Mouse (Mus musculus) CH12.LX (cell line): ENCODE data around the gene Adamtsl3. TPM values are rescaled to one million over a fixed set of nuclear protein-coding genes. Genes with fewer than 3 reads are reported as not detected.

Source experiments
- DNase-seq: peaks from one replicate; pipeline ENCODE4 v3.0.0-alpha.2; 2013; ENCODE audit errors: extremely low read depth
- H3K27ac ChIP-seq: 2 replicates; pipeline ENCODE4 v1.5.1; 2012; ENCODE audit warnings: low read depth, mild to moderate bottlenecking, control low read depth, moderate library complexity; ENCODE audit not compliant: insufficient read depth
- H3K27me3 ChIP-seq: replicated peaks from 2 replicates; pipeline ENCODE3; 2012; ENCODE audit warnings: inconsistent platforms
- H3K36me3 ChIP-seq, 2 experiments: replicated peaks in 1 of 2; 2 replicates each; pipeline versions ENCODE3 to v1.6.1; 2012; ENCODE audit warnings: inconsistent platforms in 1 of 2, low read length in 1 of 2, mild to moderate bottlenecking in 1 of 2, mixed read lengths in 1 of 2, moderate library complexity in 1 of 2; ENCODE audit not compliant: control insufficient read depth in 1 of 2, insufficient read depth in 1 of 2
- H3K4me1 ChIP-seq, 2 experiments: 2 replicates each; pipeline ENCODE4 v1.6.1; 2012; ENCODE audit warnings: inconsistent platforms in 1 of 2, moderate library complexity in 1 of 2; ENCODE audit not compliant: insufficient read depth in 2 of 2, control insufficient read depth in 1 of 2
- H3K4me2 ChIP-seq: 2 replicates; pipeline ENCODE4 v1.6.1; 2012; ENCODE audit warnings: low read depth, mild to moderate bottlenecking, control low read depth; ENCODE audit not compliant: poor library complexity, insufficient read depth, severe bottlenecking
- H3K4me3 ChIP-seq, 3 experiments: fragments of 150-350 bp in 1 of 3; sonication (generic) in 1 of 3; replicated peaks in 1 of 3; 2 replicates each; pipeline versions ENCODE3 to v1.5.1; 2011 to 2012; ENCODE audit warnings: low read depth in 2 of 3, low read length in 2 of 3, mild to moderate bottlenecking in 2 of 3, moderate library complexity in 2 of 3, control low read depth in 1 of 3, improper control_type of control experiment in 1 of 3, inconsistent platforms in 1 of 3, mixed read lengths in 1 of 3; ENCODE audit not compliant: poor library complexity in 1 of 3
- H3K79me2 ChIP-seq: replicated peaks from 2 replicates; pipeline ENCODE4 v1.6.1; 2012; ENCODE audit warnings: mild to moderate bottlenecking, moderate library complexity; ENCODE audit not compliant: control insufficient read depth, poor library complexity, insufficient read depth, severe bottlenecking; ENCODE audit errors: extremely low read depth
- H3K9ac ChIP-seq: 2 replicates; pipeline ENCODE4 v1.6.1; 2012; ENCODE audit warnings: low read depth, mild to moderate bottlenecking, control low read depth, moderate library complexity; ENCODE audit not compliant: insufficient read depth
- H3K9me3 ChIP-seq: replicated peaks from 2 replicates; pipeline ENCODE3; 2012; ENCODE audit warnings: low read length, inconsistent platforms, mixed read lengths
- BHLHE40 ChIP-seq: IDR thresholded peaks from 2 replicates; pipeline ENCODE4 v1.6.1; 2011; ENCODE audit warnings: mild to moderate bottlenecking, low read depth, low read length, improper control_type of control experiment
- CHD2 ChIP-seq: IDR thresholded peaks from 2 replicates; pipeline ENCODE4 v1.6.1; 2011; ENCODE audit warnings: low read length, improper control_type of control experiment
- CTCF ChIP-seq, 2 experiments: IDR thresholded peaks in 1 of 2; conservative IDR thresholded peaks in 1 of 2; 2 replicates each; pipeline ENCODE4 v1.5.1; 2011 to 2012; ENCODE audit warnings: low read depth in 2 of 2, low read length in 2 of 2, improper control_type of control experiment in 1 of 2, inconsistent platforms in 1 of 2, mild to moderate bottlenecking in 1 of 2, moderate library complexity in 1 of 2
- E2F4 ChIP-seq: IDR thresholded peaks from 2 replicates; pipeline ENCODE4 v1.6.1; 2011; ENCODE audit warnings: low read depth, low read length, improper control_type of control experiment; ENCODE audit not compliant: insufficient replicate concordance
- ETS1 ChIP-seq: conservative IDR thresholded peaks from 2 replicates; pipeline ENCODE4 v1.6.1; 2012; ENCODE audit warnings: low read depth, mild to moderate bottlenecking, inconsistent platforms, low read length, improper control_type of control experiment, moderate library complexity
- GABPA ChIP-seq: IDR thresholded peaks from 2 replicates; pipeline ENCODE4 v1.6.1; 2012; ENCODE audit warnings: low read depth, low read length, improper control_type of control experiment, inconsistent platforms; ENCODE audit not compliant: insufficient replicate concordance
- HCFC1 ChIP-seq: IDR thresholded peaks from 2 replicates; pipeline ENCODE4 v1.6.1; 2012; ENCODE audit warnings: low read depth, mild to moderate bottlenecking, inconsistent platforms, low read length, improper control_type of control experiment
- IRF4 ChIP-seq: IDR thresholded peaks from 2 replicates; pipeline ENCODE4 v1.6.1; 2014; ENCODE audit warnings: low read depth, mild to moderate bottlenecking, inconsistent platforms, low read length, improper control_type of control experiment
- JUN ChIP-seq: IDR thresholded peaks from 2 replicates; pipeline ENCODE4 v1.6.1; 2011; ENCODE audit warnings: low read depth, mild to moderate bottlenecking, low read length, improper control_type of control experiment, moderate library complexity; ENCODE audit not compliant: insufficient read depth
- MAFK ChIP-seq: IDR thresholded peaks from 2 replicates; pipeline ENCODE4 v1.6.1; 2011; ENCODE audit warnings: low read length, improper control_type of control experiment; ENCODE audit not compliant: insufficient replicate concordance
- MAX ChIP-seq: IDR thresholded peaks from 2 replicates; pipeline ENCODE4 v1.6.1; 2011; ENCODE audit warnings: low read length, improper control_type of control experiment
- MAZ ChIP-seq: IDR thresholded peaks from 2 replicates; pipeline ENCODE4 v1.6.1; 2012; ENCODE audit warnings: low read depth, mild to moderate bottlenecking, inconsistent platforms, low read length, improper control_type of control experiment, moderate library complexity
- MEF2A ChIP-seq: IDR thresholded peaks from 2 replicates; pipeline ENCODE4 v1.6.1; 2014; ENCODE audit warnings: low read depth, mild to moderate bottlenecking, inconsistent platforms, low read length, improper control_type of control experiment, borderline replicate concordance
- MXI1 ChIP-seq: IDR thresholded peaks from 2 replicates; pipeline ENCODE4 v1.6.1; 2011; ENCODE audit warnings: mild to moderate bottlenecking, low read depth, low read length, improper control_type of control experiment
- MYC ChIP-seq: IDR thresholded peaks from 2 replicates; pipeline ENCODE4 v1.6.1; 2011; ENCODE audit warnings: low read depth, mild to moderate bottlenecking, improper control_type of control experiment, low read length
- NELFE ChIP-seq: IDR thresholded peaks from 2 replicates; pipeline ENCODE4 v1.6.1; 2011; ENCODE audit warnings: low read depth, low read length, improper control_type of control experiment
- NRF1 ChIP-seq: IDR thresholded peaks from 2 replicates; pipeline ENCODE4 v1.6.1; 2014; ENCODE audit warnings: low read depth, mild to moderate bottlenecking, inconsistent platforms, low read length, improper control_type of control experiment, moderate library complexity
- POLR2A ChIP-seq: IDR thresholded peaks from 2 replicates; pipeline ENCODE4 v1.6.1; 2011; ENCODE audit warnings: low read depth, mild to moderate bottlenecking, improper control_type of control experiment, low read length
- POLR2AphosphoS2 ChIP-seq: IDR thresholded peaks from 2 replicates; pipeline ENCODE4 v1.6.1; 2011; ENCODE audit warnings: low read depth, low read length, improper control_type of control experiment
- SIN3A ChIP-seq: IDR thresholded peaks from 2 replicates; pipeline ENCODE4 v1.6.1; 2012; ENCODE audit warnings: low read length, improper control_type of control experiment, inconsistent platforms
- TCF12 ChIP-seq: IDR thresholded peaks from 2 replicates; pipeline ENCODE4 v1.6.1; 2014; ENCODE audit warnings: low read depth, mild to moderate bottlenecking, inconsistent platforms, low read length, improper control_type of control experiment
- UBTF ChIP-seq: IDR thresholded peaks from 2 replicates; pipeline ENCODE4 v1.6.1; 2012; ENCODE audit warnings: low read depth, mild to moderate bottlenecking, inconsistent platforms, low read length, improper control_type of control experiment, moderate library complexity
- USF1 ChIP-seq: IDR thresholded peaks from 2 replicates; pipeline ENCODE4 v1.6.1; 2014; ENCODE audit warnings: low read depth, mild to moderate bottlenecking, inconsistent platforms, low read length, improper control_type of control experiment
- ZMIZ1 ChIP-seq: IDR thresholded peaks from 2 replicates; pipeline ENCODE4 v1.6.1; 2012; ENCODE audit warnings: low read depth, mild to moderate bottlenecking, inconsistent platforms, low read length, improper control_type of control experiment
- ZNF384 ChIP-seq: IDR thresholded peaks from 2 replicates; pipeline ENCODE4 v1.6.1; 2012; ENCODE audit warnings: low read depth, low read length, improper control_type of control experiment, inconsistent platforms
- dilution Hi-C: fragments of 300-500 bp; cut with MboI; formaldehyde crosslinking; loops from 2 replicates; pipeline ENCODE4 v1.14.3; 2020; ENCODE audit warnings: low sequenced_read_pairs; ENCODE audit not compliant: extremely low pct_unique_long_range_greater_than_20kb, extremely low pct_ligation_motif_present
- in situ Hi-C: fragments of 300-500 bp; cut with MboI; formaldehyde crosslinking; loops from 3 replicates; pipeline ENCODE4 v1.14.3; 2019; ENCODE audit warnings: low sequenced_read_pairs, low pct_ligation_motif_present, low pct_unique_long_range_greater_than_20kb, mixed read lengths
- polyA plus RNA-seq: library from polyadenylated mRNA; unstranded; fragments of >175 nt; gene quantifications from 2 replicates; pipeline ENCODE4 v1.2.1, GENCODE M21; 2012; ENCODE audit warnings: low read depth; ENCODE audit not compliant: insufficient read length
- total RNA-seq, 2 experiments: library from RNA; depleted of rRNA; stranded (reverse); fragments of 300-350 nt in 1 of 2; fragments of >200 nt in 1 of 2; gene quantifications; 2 replicates each; pipeline ENCODE4 v1.2.3; 2012 to 2014

Adamtsl3 gene
- total and polyA plus RNA-seq, 3 experiments = not detected

- Histone ChIP-seq H3K27me3 (no peaks in the 10 kb centered on the region), H3K79me2 (no peaks in the 10 kb centered on the region), H3K27ac (no peak overlapping the region), H3K4me3 (no peak overlapping the region), H3K4me1 (no peaks in the 10 kb centered on the region), H3K4me2 (no peak overlapping the region), H3K9ac (no peak overlapping the region), H3K36me3 (no peaks in the 10 kb centered on the region), H3K9me3 (no peaks in the 10 kb centered on the region)
- no peak for DNase-seq
- dilution Hi-C loops (no loop called here), in situ Hi-C loops (no loop called here)
- no peak for TF ChIP-seq ZMIZ1
Measured at GRCm38 (mm10) chr7:82484834-82485233, 149.3 kb downstream of the Adamtsl3 start.

- DNase-seq = no peak
- H3K27ac ChIP-seq = no peak overlapping the region
- H3K9me3 ChIP-seq = no peaks in the 10 kb centered on the region
- H3K9ac ChIP-seq = no peak overlapping the region
- no peaks in the 10 kb centered on the region for H3K4me1 ChIP-seq
- no peaks in the 10 kb centered on the region for H3K36me3 ChIP-seq
- dilution Hi-C loops = no loop called here
- H3K79me2 ChIP-seq = no peaks in the 10 kb centered on the region
- no peaks in the 10 kb centered on the region for H3K27me3 ChIP-seq
- no peak overlapping the region for H3K4me3 ChIP-seq
- TF ChIP-seq MAX (no peak), MXI1 (no peak), IRF4 (no peak), ETS1 (no peak), E2F4 (no peak), SIN3A (no peak), MAFK (no peak), POLR2AphosphoS2 (no peak), NRF1 (no peak), MYC (no peak)
- no peak overlapping the region for H3K4me2 ChIP-seq
- in situ Hi-C loops = no loop called here
Measured at GRCm38 (mm10) chr7:82485344-82485954, 150.0 kb downstream of the Adamtsl3 start.

- no peak overlapping the region for H3K4me2 ChIP-seq
- dilution Hi-C loops = no loop called here
- in situ Hi-C loops = no loop called here
Measured at GRCm38 (mm10) chr7:82491018-82491417, 155.5 kb downstream of the Adamtsl3 start.

More at GRCm38 (mm10) chr7:82491018-82491417, 155.5 kb downstream of the Adamtsl3 start:
- Histone ChIP-seq H3K27me3 (no peaks in the 10 kb centered on the region), H3K27ac (no peak overlapping the region), H3K79me2 (no peaks in the 10 kb centered on the region), H3K4me1 (no peaks in the 10 kb centered on the region), H3K36me3 (no peaks in the 10 kb centered on the region), H3K4me3 (no peak overlapping the region), H3K9ac (no peak overlapping the region), H3K9me3 (no peaks in the 10 kb centered on the region)
- no peak for TF ChIP-seq BHLHE40
- TF ChIP-seq TCF12 = no peak
- no peak for TF ChIP-seq CTCF (conservative IDR thresholded peaks at IDR 0.05 in 1 of 2, IDR thresholded peaks at IDR 0.05 in 1 of 2; ENCODE audit: low read depth in 2 of 2, low read length in 2 of 2)
- no peak for TF ChIP-seq IRF4
- TF ChIP-seq CHD2 = no peak
- no peak for TF ChIP-seq POLR2A
- no peak for TF ChIP-seq MAX
- TF ChIP-seq HCFC1 = no peak
- TF ChIP-seq MAZ = no peak
- no peak for TF ChIP-seq ZNF384
- no peak for TF ChIP-seq GABPA
- TF ChIP-seq ETS1 = no peak
- TF ChIP-seq UBTF = no peak
- TF ChIP-seq MEF2A = no peak
- no peak for TF ChIP-seq JUN
- TF ChIP-seq USF1 = no peak
- no peak for TF ChIP-seq MXI1
- no peak for TF ChIP-seq MYC
- TF ChIP-seq NELFE = no peak
- no peak for DNase-seq
